Mouse (Mus musculus) WW6 (cell line): ENCODE measurements around the gene Rrnad1.

Experiments used
- DNase-seq: peaks from one replicate; pipeline ENCODE4 v3.0.0-alpha.2; 2013; ENCODE audit warnings: low read depth, low spot score

Gene Rrnad1

GRCm38 (mm10) chr3:87949266-87949954, 18.9 kb upstream of the Rrnad1 start:
- DNase-seq, result no peak

GRCm38 (mm10) chr3:87948378-87949265, 18.1 kb upstream of the Rrnad1 start, which contains the start of gene Crabp2:
Gene Crabp2, plus strand, starts transcription at chr3:87948666.
- no peak for DNase-seq

GRCm38 (mm10) chr3:87947811-87948199, 17.3 kb upstream of the Rrnad1 start:
- DNase-seq, result no peak

- DNase-seq, result no peak
These were observed 16.7 kb upstream of the Rrnad1 start for GRCm38 (mm10) chr3:87947056-87947810.

GRCm38 (mm10) chr3:87946541-87946860, 16.0 kb upstream of the Rrnad1 start:
- DNase-seq, result no peak

GRCm38 (mm10) chr3:87945781-87946540, 15.4 kb upstream of the Rrnad1 start:
- no peak for DNase-seq

GRCm38 (mm10) chr3:87944838-87945600, 14.5 kb upstream of the Rrnad1 start:
- DNase-seq, result no peak

- no peak for DNase-seq
These were observed 13.1 kb upstream of the Rrnad1 start for GRCm38 (mm10) chr3:87943586-87943985.

- no peak for DNase-seq
These were observed 12.0 kb upstream of the Rrnad1 start for GRCm38 (mm10) chr3:87942471-87942870.

GRCm38 (mm10) chr3:87940611-87941010, 10.1 kb upstream of the Rrnad1 start:
- no peak for DNase-seq

- no peak for DNase-seq
These were observed 5.3 kb upstream of the Rrnad1 start for GRCm38 (mm10) chr3:87935776-87936175.

- DNase-seq, result no peak
These were observed 4.7 kb upstream of the Rrnad1 start for GRCm38 (mm10) chr3:87935201-87935600.

GRCm38 (mm10) chr3:87934501-87934900, 4.0 kb upstream of the Rrnad1 start:
- no peak for DNase-seq

- DNase-seq, result no peak
These were observed 3.5 kb upstream of the Rrnad1 start for GRCm38 (mm10) chr3:87934026-87934425.

GRCm38 (mm10) chr3:87929341-87930077, 1.0 kb downstream of the Rrnad1 start:
- no peak for DNase-seq

GRCm38 (mm10) chr3:87927452-87927851, 3.1 kb downstream of the Rrnad1 start:
- DNase-seq, result no peak

- DNase-seq, result no peak
These were observed 5.5 kb downstream of the Rrnad1 start for GRCm38 (mm10) chr3:87924996-87925395.

GRCm38 (mm10) chr3:87920270-87920943, 10.1 kb downstream of the Rrnad1 start:
- DNase-seq, result no peak

- peak; percentile 67 for DNase-seq
These were observed 11.0 kb downstream of the Rrnad1 start, which contains the start of gene Mrpl24 for GRCm38 (mm10) chr3:87919336-87920108. Gene Mrpl24, plus strand, starts transcription at chr3:87919506.
